Mouse (Mus musculus) megakaryocyte, embryonic 14.5 days (primary cell): Measurements from ENCODE around the gene Dnaic2.

ENCODE experiments used
- FLI1 ChIP-seq: IDR thresholded peaks from 2 replicates; pipeline ENCODE4 v1.6.1; 2012; ENCODE audit warnings: low read length, inconsistent platforms, mixed read lengths
- GATA1 ChIP-seq: IDR thresholded peaks from 3 replicates; pipeline ENCODE4 v1.6.1; 2012; ENCODE audit warnings: mixed read lengths, low read length, inconsistent platforms, borderline replicate concordance

DNA sequence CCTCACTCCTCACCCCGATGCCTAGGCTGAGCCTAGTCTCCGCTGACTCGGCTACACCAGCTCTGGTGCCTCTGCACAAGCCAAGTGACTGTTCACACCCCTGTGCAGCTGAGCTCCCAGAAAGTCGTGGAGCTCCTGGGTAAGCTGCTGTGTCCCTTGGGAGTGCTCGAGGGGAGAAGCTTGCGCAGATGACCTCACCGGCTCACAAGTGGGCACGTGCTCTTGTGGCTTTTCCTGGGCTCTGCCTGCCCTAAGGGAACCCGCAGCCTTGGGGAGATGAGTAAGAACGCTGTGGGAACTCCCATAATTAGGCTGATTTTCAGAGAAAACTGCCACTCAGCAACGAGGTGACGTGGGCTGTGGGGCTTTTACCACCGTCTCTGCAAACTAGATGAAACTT, 4.2 kb upstream of the Dnaic2 start:
- TF ChIP-seq GATA1 = no peak
- TF ChIP-seq FLI1 = no peak
